Mouse (Mus musculus): Measurements from ENCODE around the gene Ttc38.
"Not testable (repeated sequence)": the region's sequence is repeated elsewhere in the genome, so short reads cannot be mapped to it uniquely, and the experiment has no call there.

The Ttc38 gene

DNA sequence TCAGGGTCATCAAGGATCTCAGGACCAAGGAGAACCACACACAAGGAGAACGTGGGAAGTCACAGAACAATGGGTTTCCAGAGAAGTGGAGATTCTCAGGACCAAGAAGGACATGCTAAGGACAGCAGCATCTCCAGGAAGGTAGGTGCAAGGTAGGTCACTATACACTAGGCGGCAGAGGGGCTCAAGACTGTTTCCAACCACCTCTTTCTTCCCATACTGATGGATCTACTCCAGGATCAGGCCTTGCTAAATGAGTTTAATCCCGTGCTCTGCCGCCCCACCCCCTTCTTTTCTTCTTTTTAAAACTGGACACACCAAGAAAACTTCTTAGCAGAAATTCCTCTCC, 10.1 kb upstream of the Ttc38 start:
- no peak for DNase-seq (ENCODE audit: low spot score)

DNA sequence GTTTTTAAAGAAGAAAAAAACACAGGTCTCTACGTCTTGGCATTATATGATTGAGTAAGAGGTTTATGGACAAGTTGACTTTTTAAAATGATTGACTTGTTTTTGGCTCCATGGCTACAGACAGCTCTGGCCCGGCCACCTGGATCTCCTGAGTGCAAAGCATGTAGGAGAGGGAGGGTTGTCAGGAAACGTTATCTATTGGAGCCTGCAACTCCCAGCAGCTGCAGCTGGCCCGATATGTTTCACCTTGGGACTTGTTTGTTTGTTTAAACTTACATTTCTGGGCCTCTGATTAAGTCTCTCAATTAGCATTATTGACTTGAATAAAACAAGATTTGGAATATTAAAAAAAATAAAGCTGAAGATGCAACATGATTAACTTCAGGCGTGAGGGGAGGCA, 5.4 kb upstream of the Ttc38 start:
- DNase-seq (ENCODE audit: low spot score): no peak

DNA sequence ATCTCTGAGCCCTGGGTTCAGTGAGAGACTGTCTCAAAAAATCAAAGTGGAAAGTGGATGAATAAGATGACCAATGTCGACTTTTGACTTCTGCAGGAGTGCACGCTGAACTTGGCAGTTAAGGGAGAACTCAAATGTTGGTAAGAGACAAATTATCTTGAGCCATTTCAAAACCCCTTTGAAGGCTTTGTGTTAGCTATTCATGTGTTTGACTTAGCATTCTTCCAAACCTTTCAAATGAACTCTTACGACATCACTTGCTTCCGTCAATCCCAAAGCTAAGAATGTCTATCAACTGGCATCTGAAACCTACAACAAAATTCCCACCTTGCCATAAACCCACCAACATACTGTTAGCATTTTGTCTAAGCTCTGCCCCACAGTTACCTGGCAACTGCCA, 4.0 kb upstream of the Ttc38 start:
- no peak for DNase-seq (ENCODE audit: low spot score)

DNA sequence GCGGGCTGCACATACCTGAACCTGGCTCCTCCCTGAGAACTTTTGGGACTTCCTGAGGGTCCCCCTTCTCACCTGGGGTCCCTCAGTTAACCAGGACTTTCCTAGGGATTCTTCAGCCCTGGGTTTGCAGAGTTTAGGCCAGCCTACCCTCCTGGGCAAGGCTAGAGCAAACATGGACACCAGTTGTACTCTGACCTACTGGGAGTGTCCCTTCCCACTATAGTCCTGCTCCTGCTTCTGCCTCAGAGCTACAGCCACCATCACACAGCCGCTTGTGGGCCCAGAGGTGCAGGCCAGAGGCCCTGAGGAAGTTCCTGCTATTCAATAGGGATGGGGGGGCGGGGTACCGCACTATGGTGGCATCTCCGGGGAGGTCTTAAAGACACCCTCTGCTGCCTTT, 2.6 kb upstream of the Ttc38 start:
- DNase-seq (ENCODE audit: low spot score): no peak

DNA sequence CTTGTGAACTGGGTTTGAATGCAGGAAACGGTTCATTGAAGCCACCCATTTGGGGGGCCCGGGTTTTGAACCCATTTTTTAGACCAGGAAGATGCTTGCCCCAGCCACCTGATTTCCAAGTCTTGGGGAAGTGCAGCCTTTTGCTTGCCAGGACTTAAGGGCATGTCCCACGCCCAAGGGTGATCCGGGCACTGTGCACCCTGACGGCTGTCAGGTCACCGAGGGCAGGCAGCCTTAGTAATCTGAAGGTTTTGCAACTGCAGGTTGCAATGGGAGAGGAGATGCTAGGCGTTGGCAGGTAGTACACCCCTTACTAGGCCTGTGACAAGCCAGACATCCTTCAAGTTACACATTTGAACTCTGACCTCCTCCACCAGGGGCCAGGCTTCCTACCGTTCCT, 493 bp downstream of the Ttc38 start:
- no peak for DNase-seq (ENCODE audit: low spot score)

DNA sequence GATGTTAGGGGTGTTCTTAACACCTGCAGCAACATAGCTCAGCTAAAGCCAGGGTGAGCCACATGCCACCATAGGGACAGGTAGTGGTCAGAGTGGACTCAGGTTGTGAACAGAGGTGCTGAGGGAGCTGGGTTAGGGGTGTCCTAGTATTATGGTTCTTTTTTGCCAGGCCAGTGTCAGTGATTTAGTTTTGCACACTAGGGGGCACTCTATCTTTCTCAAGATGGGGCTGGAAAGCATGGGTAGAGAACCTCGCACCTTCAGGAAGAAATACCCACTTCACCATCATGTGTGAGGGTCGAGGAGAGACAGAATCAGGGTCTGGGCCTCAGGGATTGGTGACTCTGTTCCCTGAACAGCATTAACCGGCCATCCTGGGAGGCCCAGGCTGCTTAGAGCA, 3.2 kb downstream of the Ttc38 start:
- no peak for DNase-seq (ENCODE audit: low spot score)

DNA sequence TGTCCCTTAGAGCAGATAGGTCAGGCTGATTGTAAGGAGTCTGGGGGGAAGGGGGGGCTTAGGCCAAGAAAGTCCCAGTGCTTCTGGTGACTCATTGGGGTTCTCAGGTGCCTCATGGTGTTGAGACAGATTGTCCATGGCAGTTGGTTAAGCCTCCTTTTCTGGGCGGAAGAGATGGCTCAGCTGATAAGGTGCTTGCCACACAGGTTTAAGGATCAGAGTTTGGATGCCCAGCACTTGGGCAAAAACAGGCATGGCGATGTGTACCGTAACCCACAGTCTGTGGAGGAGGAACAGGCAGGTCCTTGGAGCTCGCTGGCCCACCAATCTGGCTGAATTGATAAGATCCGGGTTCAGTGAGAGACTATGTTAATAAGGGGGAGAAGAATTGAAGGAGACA, 4.8 kb downstream of the Ttc38 start:
- no peak for DNase-seq (ENCODE audit: low spot score)

DNA sequence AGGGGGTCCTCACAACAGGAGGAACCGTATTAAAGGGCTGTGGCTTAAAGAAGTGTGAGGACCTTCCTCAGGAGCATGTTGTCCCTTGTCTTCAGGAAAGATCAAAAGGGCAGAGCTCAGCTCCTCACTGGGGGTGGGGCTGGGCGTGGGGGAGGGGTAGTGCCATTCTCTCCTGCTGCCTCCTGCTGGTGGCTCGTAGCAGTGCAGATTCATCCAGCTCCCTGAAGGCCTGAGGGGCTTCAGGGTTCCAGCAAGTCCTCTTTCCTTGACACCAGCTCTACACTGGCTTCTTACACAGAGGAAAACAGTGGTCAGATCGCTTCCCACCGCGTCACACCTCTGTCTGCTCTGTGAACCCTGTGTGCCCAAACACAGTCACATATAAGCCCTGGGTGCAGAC, 8.9 kb downstream of the Ttc38 start:
- DNase-seq (ENCODE audit: low spot score): peak; percentile 70

DNA sequence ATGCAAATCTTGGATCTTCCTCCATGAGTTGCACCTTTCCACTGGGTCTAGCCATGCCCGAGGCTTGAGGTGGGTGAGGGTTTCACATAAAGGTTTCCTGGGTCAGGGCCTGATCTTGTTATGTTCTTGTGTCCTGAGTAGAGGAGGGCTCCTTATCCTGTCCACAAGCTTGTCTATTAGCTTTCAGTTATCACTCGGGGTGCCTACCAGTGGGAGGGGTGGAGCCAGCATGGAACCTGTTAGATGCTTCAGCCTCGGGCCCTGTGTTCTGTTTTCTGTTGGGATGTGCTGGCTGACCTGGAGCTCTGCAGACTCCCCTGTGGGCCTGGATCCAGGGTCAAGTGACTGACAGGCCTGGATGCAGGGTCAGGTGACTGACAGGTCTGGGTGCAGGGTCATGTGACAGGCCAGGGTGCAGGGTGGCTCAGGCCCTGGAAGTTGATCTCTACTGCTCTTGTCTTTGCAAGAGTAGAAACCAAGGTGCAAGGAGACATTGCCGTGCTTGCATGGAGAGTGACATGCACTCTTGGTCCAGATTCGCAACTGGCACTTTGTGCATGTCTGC, 9.8 kb downstream of the Ttc38 start:
- DNase-seq (ENCODE audit: low spot score): no peak

DNA sequence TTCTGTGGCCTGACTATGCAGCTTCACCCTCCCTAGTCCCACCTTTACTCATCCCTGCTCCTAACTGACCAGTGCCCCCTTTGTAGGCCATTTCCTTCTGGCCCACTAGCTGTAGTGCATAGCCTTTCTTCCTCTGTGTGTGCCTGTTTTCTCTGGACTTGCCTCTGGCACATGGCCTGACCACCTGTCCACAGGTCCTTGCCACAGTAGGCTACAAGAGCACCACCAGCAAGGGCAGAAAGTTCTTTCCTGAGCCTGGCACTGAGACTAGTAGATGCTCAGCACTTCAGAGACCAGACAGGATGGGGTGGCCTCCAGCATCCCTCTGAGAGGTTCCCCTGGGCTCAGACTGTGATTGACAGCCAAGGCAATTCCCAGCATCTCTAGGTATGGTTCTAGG, 13.0 kb downstream of the Ttc38 start:
- no peak for DNase-seq (ENCODE audit: low spot score)

DNA sequence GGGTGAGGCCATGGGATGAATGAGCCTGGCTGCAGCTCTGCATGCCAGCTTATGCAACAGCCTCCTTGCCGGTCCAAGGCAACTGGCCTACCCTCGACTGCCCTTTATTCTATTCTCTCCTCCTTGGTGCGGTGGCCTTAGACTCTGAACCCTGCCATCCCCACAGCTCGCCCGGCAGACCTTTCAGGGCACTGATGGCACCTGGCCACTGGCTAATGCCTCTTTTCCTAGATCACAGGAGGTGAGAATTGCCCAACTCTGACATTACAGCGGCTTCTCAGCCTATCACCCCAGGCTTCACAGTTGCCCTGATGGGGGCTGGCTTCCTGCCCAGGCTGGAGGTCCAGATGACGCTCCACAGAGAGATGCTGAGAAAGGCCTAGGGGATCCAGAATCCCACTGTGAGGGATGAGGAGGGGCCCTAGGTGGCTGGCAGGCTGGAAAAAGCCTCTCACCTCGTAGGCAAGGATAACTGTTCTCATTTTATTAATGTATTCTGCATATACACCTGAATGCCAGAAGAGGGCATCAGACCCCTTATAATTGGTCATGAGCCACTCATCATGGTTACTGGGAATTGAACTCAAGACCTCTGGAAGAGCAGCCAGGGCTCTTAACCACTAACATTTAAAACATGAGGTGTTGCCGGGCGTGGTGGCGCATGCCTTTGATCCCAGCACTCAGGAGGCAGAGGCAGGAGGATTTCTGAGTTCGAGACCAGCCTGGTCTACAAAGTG, 19.7 kb downstream of the Ttc38 start:
- DNase-seq (ENCODE audit: low spot score): no peak

DNA sequence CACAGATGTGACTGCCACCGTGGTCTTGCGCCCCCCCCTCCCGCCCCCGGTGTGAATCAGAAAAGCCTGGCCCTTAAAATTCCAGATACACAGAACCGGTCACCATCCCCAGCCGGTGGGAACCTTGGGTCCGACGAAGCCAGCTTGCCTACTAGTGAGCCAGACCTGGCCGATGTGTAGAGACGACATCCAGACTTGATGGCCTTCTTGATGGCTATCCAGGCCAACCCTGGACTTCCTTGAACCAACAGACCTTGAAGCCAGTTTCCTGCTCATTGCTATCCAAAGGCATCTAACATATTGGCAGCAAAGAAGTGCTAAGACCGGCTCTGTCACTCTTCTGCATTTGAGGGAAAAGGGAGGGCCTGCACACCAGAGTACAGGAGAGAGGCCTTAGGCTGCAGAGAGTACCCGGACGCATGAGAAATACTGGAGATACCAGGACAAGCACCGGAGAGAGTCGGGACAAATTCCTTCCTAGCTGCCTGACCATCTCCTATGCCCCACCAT, 26.9 kb downstream of the Ttc38 start:
- DNase-seq (ENCODE audit: low spot score): no peak

DNA sequence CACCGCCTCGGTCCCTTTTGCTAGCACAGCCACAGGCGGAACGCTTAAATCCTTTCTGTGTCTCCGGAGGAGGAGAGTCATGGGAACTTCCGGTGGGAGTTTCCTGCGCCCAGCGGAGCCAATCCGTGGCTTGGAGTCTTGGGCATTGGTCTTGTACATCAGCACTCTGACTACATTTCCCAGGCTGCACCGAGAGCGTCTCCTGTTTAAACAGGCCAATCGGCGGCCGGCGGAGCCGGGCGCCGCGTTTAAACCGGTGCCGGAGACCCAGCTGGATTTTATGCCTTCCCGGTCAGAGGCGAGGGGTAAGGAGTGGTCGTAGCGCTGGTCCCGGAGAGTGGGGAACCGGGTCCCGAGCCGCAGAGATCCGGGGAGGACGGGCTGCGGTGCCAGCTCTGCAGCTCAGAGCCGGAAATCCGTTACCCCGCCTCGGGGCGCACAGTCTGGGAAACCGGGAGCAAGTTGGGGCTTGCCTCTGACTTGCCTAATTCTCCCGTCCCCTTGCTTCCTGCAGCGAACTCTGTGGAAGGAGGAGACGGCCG, 27.5 kb downstream of the Ttc38 start, which contains the start of gene Gtse1:
Gene Gtse1, plus strand, starts transcription at position 256 of the 542 bp plus-strand sequence.
- DNase-seq (ENCODE audit: low spot score): peak; percentile 91

DNA sequence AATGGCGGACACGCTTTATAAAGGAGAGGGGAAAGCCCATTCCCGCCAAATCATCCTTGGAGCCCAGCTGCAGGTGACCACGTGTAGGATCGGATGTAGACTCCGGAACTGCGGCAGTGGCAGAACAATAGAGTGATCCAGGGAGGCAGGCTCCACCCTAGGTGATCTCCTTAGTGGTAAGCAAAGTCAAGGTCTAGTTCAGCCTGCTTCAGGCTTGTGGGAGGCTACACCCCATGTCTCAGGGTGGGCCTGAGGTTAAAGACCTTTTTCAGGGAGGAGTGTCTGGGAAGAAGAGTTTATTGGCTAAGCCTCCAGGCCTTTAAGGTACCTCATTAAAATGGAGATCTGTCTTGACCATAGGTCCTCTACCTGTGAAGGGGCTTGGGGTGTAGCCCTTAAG, 33.8 kb downstream of the Ttc38 start:
- not testable (repeated sequence) for DNase-seq (ENCODE audit: low spot score)

DNA sequence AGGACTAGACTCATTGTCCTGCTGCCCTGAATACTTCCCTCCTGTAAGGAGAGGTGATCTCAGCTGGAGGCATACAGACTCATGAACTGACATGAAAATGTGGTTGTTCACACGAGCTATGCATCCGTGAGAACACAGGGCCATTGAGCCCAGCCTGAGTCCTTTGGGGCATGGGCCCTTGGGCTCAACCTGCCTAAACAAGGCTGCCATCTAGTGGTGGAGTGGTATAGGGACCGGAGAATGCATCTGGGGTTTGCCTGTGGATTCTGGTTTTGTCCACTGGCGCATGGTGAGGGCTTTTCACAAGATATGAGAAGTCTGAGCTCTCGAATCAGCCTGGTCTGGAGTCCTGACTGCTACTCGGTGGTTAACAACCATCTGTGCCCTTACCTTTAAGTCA, 35.6 kb downstream of the Ttc38 start:
- peak; percentile 72 for DNase-seq (ENCODE audit: low spot score)

DNA sequence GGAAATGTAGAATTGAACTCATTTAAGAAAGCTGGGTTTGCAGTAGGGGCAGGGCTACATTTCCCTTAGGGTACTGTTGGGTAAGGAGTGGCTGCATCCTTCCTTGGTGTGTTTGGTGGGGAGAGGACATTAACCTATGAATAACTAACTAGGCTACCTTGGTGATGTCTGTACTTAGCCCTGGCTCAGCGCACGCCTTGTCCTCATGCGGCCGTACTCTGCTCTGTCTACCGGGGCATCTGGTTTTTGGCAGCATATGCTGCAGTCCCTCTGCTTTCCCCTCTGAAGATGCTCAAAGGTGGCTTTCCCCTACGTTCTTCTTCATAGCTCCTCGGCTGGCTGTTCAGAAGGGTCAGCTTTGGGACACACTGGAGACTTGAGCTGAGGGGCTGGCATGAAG, 45.2 kb downstream of the Ttc38 start:
- no peak for DNase-seq (ENCODE audit: low spot score)

DNA sequence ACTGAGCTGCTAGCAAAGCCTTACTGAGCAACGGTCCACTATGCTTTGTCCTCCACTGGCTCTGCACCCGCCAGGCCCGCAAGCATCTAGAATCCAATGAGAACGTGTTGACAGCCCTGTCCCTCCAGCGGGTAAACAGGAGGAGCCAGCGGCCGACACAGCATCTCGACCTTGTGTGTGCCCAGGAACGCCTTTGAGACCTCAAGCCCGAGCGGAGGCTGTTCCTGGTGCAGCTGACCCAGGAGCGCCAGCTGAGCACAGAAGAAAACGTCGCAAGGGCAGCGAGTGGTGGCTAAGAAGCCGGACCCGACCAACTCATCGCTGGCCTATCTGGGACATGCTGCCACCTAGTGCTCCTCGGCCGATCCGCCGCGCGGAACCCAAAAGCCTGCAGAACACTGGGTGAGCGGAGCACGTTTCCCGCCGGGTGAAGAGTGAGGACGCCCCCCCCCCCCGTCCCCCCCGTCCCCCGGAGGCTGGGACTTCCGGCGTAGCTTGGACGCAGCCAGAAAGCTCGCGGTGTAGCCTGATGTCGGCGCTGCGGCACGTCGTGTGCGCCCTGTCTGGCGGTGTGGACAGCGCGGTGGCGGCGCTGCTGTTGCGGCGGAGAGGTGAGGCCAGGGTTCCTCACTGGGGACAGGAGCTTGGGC, 46.9 kb downstream of the Ttc38 start, which contains the start of gene Trmu:
Gene Trmu, plus strand, starts transcription at position 465 of the 650 bp plus-strand sequence.
- DNase-seq (ENCODE audit: low spot score): peak; percentile 90

DNA sequence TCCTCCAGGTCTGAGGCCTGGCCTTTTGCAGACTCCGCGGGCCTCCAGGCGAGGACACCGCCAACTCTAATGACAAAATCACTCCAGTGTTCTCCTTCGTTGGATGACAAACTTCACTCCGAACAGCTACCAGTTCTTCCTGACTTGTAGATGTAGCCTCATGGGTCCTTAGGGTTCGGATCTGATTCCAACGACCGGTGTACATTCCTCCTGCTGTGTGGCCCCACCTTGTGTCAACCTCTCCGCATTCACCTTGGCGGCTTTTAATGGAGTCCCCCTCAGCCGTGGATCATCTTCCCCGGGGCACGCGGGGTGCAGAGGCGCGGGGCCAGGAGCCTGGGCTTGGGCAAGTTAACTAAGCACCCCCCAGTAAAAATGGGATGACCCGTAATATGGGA, 47.4 kb downstream of the Ttc38 start:
- DNase-seq (ENCODE audit: low spot score): no peak

DNA sequence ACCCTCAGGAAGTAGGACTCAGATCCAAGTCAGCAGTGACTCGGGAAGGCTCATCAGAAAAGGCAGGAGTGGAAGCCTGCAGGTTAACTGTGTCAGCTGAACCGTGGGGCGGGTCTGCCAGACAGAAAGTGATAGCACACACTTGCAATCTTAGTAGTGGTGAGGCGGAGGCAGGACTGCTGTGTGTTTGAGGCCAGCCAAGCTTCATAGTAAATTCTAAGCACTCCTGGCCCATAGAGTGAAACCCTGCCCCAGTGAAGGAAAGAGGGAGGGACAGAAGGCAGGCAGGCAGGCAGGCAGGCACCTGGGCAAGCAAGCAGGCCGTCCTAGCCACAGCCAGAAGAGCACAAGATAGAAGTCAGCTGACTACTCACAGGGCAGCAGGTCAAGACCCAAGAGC, 53.5 kb downstream of the Ttc38 start:
- no peak for DNase-seq (ENCODE audit: low spot score)

DNA sequence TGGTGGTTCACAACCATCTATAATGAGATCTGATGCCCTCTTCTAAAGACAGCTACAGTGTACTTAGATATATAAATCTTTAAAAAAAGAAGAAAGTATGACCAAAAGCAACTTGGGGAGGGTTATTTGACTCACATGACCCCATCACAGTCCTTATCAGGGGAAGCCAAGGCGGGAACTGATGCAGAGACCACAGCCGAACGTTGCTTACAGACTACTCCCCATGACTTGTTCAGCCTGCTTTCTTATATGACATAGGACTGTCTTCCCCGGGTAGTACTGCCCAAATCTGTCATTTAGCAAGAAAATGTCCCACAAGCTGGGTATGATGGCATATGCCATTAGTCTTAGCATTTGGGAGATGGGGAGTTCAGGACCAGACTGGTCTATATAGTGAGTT, 57.1 kb downstream of the Ttc38 start:
- DNase-seq (ENCODE audit: low spot score): no peak

DNA sequence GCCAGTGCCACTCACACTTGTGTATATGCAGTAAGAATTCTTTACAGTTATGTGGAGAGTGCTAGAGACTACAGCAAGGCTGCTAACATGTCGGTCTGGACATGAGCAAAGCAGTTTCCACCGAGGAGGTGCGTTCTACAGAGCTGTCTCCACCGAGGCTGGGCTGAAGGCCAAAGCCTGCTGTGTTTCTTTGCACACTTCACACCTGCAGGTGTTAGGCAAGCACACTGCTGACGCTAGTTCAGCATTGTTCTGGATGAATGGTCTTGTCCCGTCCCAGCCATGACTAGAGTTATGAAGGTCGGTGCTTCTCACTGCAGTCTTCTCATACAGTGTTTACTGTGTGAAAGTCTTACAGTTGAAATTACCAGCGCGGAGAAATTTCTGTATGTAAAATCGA, 59.9 kb downstream of the Ttc38 start:
- no peak for DNase-seq (ENCODE audit: low spot score)

DNA sequence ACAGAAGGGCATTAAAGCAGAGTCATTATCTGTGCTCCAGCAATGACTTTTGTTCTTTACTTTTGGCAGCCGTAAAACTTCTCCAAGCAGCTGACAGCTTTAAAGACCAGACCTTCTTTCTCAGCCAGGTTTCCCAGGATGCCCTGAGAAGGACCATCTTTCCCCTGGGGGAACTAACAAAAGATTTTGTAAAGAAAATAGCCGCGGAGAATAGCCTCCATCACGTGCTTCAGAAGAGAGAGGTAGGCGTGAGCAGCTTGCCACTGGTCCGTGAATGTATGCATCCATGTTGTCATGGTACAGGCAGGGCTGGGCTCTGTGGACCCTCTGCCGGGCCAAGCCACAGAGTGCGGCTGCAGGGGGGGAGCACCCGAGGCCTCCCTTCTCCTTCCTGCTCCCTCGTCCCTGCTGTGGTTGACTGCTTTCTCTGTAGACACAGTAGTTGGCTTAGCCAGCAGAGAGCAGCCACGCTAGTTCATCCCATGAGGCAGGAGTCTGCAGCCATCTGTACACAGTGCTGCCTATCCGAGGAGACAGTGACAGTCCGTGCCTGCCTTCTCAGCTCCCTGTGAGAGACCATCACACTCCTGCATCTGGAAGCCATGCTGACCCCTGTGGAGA, 60.5 kb downstream of the Ttc38 start:
- DNase-seq (ENCODE audit: low spot score): no peak

DNA sequence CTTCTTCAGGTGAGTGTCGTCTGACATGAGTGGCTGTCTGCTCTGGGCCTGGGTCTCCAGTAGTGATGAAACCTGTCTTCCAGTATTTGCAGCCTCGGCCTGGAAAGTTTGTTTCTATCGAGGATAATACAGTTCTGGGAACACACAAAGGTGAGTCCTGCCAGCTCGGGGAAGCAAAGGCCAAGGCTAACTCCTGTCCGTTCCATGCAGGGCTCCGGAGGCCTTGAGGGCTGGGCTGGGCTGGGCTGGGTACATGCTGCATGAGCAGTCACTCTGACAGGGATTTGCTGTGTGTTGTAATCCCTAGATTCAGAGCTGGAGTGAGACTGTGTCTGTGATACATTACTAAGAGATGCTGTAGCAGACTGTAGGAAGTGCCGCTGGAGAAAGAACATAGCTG, 61.8 kb downstream of the Ttc38 start:
- no peak for DNase-seq (ENCODE audit: low spot score)

Measured in testis, postnatal 10 days (tissue).